Mouse (Mus musculus) liver, adult 2 months (tissue): ENCODE measurements around the gene Ppp1cc.

Experiments
- CTCF ChIP-seq: fragments of 200-500 bp; IDR thresholded peaks from 2 replicates; pipeline ENCODE4 v1.5.1; 2011; ENCODE audit warnings: low read depth, low read length, control low read depth
- POLR2A ChIP-seq: fragments of 200-500 bp; IDR thresholded peaks from 2 replicates; pipeline ENCODE4 v1.6.1; 2011; ENCODE audit warnings: low read length, control low read depth; ENCODE audit not compliant: insufficient read depth; ENCODE audit errors: extremely low read depth

- TF ChIP-seq CTCF (no peak), POLR2A (no peak)
Measured at GRCm38 (mm10) chr5:122154782-122155181, 3.3 kb upstream of the Ppp1cc start.
